Mouse (Mus musculus) heart, adult 2 months (tissue): ENCODE measurements around the gene Col9a1.

ENCODE experiments used
- CTCF ChIP-seq: fragments of 200-600 bp; IDR thresholded peaks from 2 replicates; pipeline ENCODE4 v1.8.1; 2022; ENCODE audit warnings: antibody characterized with exemption, mild to moderate bottlenecking, moderate library complexity
- EP300 ChIP-seq: fragments of 200-500 bp; IDR thresholded peaks from 2 replicates; pipeline ENCODE4 v1.6.1; 2011; ENCODE audit warnings: low read depth, low read length, control low read depth; ENCODE audit not compliant: insufficient read depth
- POLR2A ChIP-seq: fragments of 200-500 bp; IDR thresholded peaks from 2 replicates; pipeline ENCODE4 v1.6.1; 2011; ENCODE audit warnings: mild to moderate bottlenecking, low read depth, low read length, control low read depth; ENCODE audit not compliant: insufficient read depth

DNA sequence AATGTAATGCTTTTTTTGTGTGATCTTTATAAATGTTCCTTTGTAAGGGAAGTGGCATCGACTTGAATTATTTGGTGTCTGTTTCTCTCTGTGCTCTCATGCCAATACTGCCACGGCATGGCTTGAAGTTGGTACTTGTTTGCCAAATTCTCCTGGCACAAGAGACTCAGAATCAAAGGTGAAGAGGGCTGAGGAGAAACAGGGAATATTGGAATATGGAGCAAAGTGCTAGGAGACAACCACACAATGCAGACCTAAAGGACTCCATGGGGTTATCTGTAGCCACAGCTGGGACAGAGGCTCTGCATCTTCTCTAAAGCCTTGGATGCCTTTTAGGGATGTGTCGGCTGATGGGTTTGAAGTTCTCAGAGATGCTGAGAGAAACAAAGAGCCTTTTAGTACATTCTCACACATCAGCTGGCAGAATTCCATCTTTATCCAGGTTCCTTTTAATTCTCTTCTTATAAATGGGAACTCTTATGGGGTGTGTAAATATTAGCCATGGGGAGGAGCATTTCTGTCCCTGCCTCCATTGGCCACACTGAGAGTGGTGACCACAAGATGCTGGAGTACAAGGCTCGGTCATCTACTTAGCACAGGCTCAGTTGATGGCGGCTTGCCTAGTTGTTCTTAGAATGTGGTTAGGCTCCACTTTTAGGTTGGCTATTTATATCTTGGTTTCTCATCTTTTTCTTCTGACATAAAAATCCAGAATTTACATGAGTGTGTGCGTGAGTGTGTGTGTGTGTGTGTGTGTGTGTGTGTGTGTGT lies 49.7 kb downstream of the Col9a1 start:
- no peak for TF ChIP-seq CTCF
- no peak for TF ChIP-seq POLR2A
- TF ChIP-seq EP300 = no peak
